Mouse (Mus musculus) embryonic facial prominence, embryonic 15.5 days (tissue): ENCODE measurements at regions not wholly inside any gene's neighbourhood (a gene's known extent, or its start where the extent isn't known, plus 50 kb on each side); places are given as distances from the start of the nearest gene placed in this dataset.

Experiments used
- ATAC-seq: fragments of 200-750 bp; cut with Nextera tagmentation; 2 replicates; pipeline ENCODE4 v1.8.0; 2017; ENCODE audit warnings: low read depth, moderate TSS enrichment; ENCODE audit not compliant: insufficient number of reproducible peaks, low FRiP score, low TSS enrichment
- H3K27ac ChIP-seq: fragments of 300-500 bp; sonication (generic); replicated peaks from 2 replicates; pipeline ENCODE4 v1.5.1; 2015; ENCODE audit warnings: mild to moderate bottlenecking, inconsistent platforms
- H3K27me3 ChIP-seq: fragments of 300-500 bp; sonication (generic); 2 replicates; pipeline ENCODE4 v1.6.1; 2015; ENCODE audit warnings: inconsistent platforms
- H3K36me3 ChIP-seq: fragments of 300-500 bp; sonication (generic); 2 replicates; pipeline ENCODE4 v1.6.1; 2015; ENCODE audit warnings: mild to moderate bottlenecking, inconsistent platforms
- H3K4me1 ChIP-seq: fragments of 300-500 bp; sonication (generic); 2 replicates; pipeline ENCODE4 v1.6.1; 2015; ENCODE audit warnings: inconsistent platforms
- H3K4me2 ChIP-seq: fragments of 300-500 bp; sonication (generic); replicated peaks from 2 replicates; pipeline ENCODE4 v1.6.1; 2015; ENCODE audit warnings: mild to moderate bottlenecking, inconsistent platforms
- H3K4me3 ChIP-seq: fragments of 300-500 bp; sonication (generic); replicated peaks from 2 replicates; pipeline ENCODE4 v1.5.1; 2015; ENCODE audit warnings: mild to moderate bottlenecking, inconsistent platforms
- H3K9ac ChIP-seq: fragments of 300-500 bp; sonication (generic); 2 replicates; pipeline ENCODE4 v1.6.1; 2015; ENCODE audit warnings: inconsistent platforms
- H3K9me3 ChIP-seq: fragments of 300-500 bp; sonication (generic); replicated peaks from 2 replicates; pipeline ENCODE4 v1.6.1; 2016; ENCODE audit warnings: inconsistent platforms
- WGBS: fragments of 180-500 bp; shearing (Covaris S2); methylation state at CpG from one replicate; pipeline ENCODE4 v1.1.7; 2015; 5-methylcytosine and 5-hydroxymethylcytosine counted together

DNA sequence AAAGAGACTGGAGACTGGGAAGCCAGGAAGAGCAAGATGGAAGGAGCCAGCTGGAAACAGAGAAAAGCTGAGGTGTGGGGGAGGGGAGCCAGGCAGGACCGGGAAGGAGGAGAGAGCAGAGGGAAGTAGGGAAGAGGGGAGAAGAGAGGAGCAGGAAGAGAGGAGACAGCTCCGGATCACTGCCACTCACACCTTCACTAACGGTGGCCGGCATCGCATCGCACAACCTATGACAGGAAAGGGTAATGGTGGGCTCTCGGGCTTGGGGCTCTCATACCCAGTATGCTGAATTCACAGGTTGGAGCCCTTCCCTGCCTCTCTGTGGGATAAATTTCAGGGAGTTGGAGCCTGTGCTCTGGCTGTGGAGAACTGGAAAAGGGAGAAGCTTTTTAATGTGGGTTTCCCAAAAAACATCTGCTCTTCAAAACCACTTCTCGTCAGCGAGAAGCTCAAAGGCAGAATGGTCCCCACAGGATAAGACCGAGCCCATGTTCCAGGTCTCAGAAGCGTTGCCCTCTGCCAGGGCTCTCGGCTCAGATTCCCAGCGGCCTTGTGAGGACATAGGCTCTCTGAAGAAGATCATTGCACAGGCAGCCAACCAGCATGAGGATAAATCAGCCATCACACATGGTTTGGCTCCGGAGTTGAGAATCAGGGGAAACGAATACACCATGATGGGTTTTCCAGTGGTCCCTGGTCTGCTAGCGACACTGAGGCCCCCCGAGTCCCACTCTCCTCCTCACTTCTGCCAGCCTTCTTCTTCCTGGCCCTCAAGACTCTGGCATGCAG lies 53.8 kb upstream of the Coro2b start:
- ATAC-seq: peak; percentile 79

DNA sequence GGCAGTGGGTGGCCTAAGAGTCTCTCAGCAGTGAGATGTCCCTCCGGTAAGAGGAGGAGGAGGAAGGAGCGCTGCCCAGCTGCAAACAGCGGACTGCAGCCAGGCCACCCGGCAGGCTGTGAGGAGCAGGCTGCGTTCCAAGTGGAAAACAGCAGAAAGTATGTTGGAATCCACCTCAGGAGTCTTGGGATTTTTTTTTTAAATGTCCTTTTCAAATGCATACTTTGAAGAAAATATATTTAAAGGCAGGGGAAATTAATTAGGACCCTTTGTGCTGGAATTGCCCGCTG lies 54.3 kb upstream of the Coro2b start:
- peak overlapping the region; percentile 73 for H3K27ac ChIP-seq
- WGBS: 38% methylated on average over 6 of the region's 6 CpGs

More for the DNA sequence above, 53.8 kb upstream of the Coro2b start:
- Histone ChIP-seq H3K27me3 (no peaks in the 10 kb centered on the region), H3K9ac (no peak overlapping the region), H3K27ac (peak overlapping the region; percentile 73), H3K4me2 (peak overlapping the region; percentile 23; the same call in 1 of the 2 replicates), H3K36me3 (no peaks in the 10 kb centered on the region), H3K4me1 (peaks cover 23% of the 10 kb centered on the region), H3K9me3 (no peaks in the 10 kb centered on the region), H3K4me3 (no peak overlapping the region)
- 50% methylated on average over 17 of the region's 17 CpGs for WGBS

DNA sequence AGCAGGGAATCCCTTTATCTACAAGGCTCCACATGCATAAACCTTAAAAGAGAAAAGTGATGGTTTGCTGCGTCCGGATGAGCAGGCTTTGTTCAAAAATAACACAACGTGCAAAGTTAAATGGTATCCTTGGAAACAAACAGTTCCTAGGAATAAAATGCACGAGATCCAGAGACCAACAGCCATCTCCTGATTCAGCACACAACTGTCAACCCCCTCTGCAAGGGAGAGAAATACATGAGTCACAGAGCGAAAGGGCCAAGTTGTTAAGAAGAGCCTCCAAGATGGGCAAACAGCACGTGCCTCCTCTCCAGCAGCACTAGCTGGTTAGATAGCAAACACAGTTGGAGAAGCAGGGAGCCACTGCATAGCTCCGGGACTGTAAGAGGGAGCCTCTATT lies 61.2 kb upstream of the Coro2b start:
- WGBS: 78% methylated on average over 7 of the region's 7 CpGs

More for the DNA sequence above, 54.3 kb upstream of the Coro2b start:
- Histone ChIP-seq H3K36me3 (no peaks in the 10 kb centered on the region), H3K27me3 (no peaks in the 10 kb centered on the region), H3K4me1 (peaks cover 23% of the 10 kb centered on the region), H3K9ac (no peak overlapping the region), H3K4me3 (no peak overlapping the region), H3K9me3 (no peaks in the 10 kb centered on the region), H3K4me2 (peak overlapping the region; percentile 23; the same call in 1 of the 2 replicates)
- no peak for ATAC-seq

DNA sequence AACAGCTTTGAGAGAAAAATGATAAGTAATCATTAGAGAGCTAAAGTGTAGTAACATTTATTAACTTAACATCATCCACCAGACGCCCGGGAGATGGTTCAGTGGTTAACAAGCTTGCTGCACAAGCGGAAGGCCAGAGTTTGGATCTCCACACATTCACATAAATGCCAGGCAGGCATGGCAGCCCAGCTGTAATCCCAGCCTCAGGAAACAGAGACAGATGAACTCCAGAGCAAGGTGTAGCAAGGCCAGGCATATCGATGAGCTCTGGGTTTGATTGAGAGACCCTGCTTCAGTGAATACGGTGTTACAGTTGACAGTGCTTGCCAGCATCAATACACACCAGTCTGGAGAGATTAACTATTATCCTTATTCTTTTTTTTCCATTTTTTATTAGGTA lies 62.1 kb upstream of the Coro2b start:
- Histone ChIP-seq H3K4me3 (no peak overlapping the region), H3K9ac (no peak overlapping the region), H3K4me1 (no peaks in the 10 kb centered on the region), H3K27me3 (no peaks in the 10 kb centered on the region), H3K36me3 (no peaks in the 10 kb centered on the region), H3K9me3 (no peaks in the 10 kb centered on the region), H3K27ac (no peak overlapping the region), H3K4me2 (no peak overlapping the region)
- no peak for ATAC-seq
- 92% methylated on average over 5 of the region's 5 CpGs for WGBS

More for the DNA sequence above, 61.2 kb upstream of the Coro2b start:
- Histone ChIP-seq H3K9me3 (no peaks in the 10 kb centered on the region), H3K27me3 (no peaks in the 10 kb centered on the region), H3K27ac (no peak overlapping the region), H3K4me1 (0 out of 2 replicates have a peak, but pooled peaks cover 3% of the 10 kb centered on the region), H3K9ac (no peak overlapping the region), H3K36me3 (no peaks in the 10 kb centered on the region), H3K4me3 (no peak overlapping the region), H3K4me2 (no peak overlapping the region)
- no peak for ATAC-seq

DNA sequence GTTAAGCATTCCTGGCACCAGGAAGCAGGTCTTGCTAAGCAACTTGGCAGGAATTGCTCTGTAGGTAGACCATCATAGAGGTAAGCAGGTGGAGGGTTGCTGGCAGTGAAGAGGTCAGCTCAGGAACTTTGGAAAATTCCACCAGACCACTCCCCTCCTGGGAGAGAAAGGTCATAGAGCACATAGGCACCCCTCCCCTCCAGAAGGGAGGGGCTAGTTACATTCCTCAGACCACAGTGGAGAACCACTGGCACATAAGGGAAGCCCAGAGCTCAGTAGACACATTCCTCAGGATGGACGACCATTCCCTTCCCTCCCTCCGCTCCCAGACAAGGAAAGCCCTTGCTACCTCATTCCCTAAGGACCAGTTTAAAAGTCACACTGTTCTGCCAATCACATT lies 67.1 kb upstream of the Itga11 start:
- H3K27ac ChIP-seq: no peak overlapping the region
- no peaks in the 10 kb centered on the region for H3K27me3 ChIP-seq
- peaks cover 34% of the 10 kb centered on the region for H3K4me1 ChIP-seq
- 0 out of 2 replicates have a peak, but pooled peaks cover 5% of the 10 kb centered on the region for H3K9me3 ChIP-seq
- H3K36me3 ChIP-seq: no peaks in the 10 kb centered on the region
- H3K4me2 ChIP-seq: no peak overlapping the region
- no peak overlapping the region for H3K4me3 ChIP-seq
- WGBS: 82% methylated on average over 2 of the region's 2 CpGs
- H3K9ac ChIP-seq: no peak overlapping the region
- ATAC-seq: no peak

DNA sequence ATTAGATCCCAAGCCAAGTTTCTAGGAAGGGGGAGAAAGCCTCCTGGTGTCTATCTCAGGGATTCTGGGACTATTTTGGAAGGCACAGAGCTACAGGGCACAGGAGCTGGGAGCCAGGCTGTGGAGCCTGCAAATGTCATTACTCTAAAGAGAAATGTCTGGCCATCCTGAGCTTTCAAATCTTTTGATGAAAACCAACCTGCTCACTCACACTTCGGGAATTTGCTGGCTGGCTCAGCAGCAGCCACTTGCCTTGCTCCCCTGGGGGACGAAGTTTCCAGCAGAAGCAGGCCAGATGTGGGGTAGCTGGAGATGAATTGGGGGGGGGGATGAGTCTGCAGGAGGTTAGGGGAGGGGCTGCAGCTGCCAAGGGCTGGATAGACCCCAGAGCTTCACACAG lies 66.2 kb upstream of the Itga11 start:
- H3K4me1 ChIP-seq: peaks cover 34% of the 10 kb centered on the region
- WGBS: 34% methylated on average over 2 of the region's 2 CpGs
- no peak overlapping the region for H3K4me2 ChIP-seq
- H3K36me3 ChIP-seq: no peaks in the 10 kb centered on the region
- H3K9me3 ChIP-seq: 0 out of 2 replicates have a peak, but pooled peaks cover 5% of the 10 kb centered on the region
- ATAC-seq: no peak
- no peak overlapping the region for H3K4me3 ChIP-seq
- H3K9ac ChIP-seq: no peak overlapping the region
- H3K27ac ChIP-seq: 0 out of 2 replicates have a peak overlapping the region, but pooled peaks have one; percentile 39
- no peaks in the 10 kb centered on the region for H3K27me3 ChIP-seq

DNA sequence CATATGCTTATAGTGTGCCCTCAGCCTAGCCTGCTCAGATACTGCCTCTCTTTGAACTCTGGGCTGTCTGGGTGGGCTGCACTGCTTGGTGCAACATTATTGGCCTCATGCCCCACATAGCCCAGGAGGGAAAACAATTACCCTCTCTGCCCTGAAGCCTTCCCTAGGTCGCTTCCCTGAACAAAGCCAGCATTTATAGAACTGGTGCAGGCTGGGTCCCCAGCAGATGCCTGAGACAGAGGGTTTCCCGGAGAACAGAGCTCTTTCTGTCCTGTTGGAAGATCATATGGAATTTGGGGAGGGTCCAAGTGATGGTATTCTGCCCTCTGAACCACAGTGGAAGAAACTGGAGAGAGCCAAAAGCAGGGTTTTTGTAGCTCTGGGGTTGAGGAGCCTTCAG lies 64.6 kb upstream of the Itga11 start:
- no peak overlapping the region for H3K4me2 ChIP-seq
- H3K9ac ChIP-seq: no peak overlapping the region
- H3K36me3 ChIP-seq: no peaks in the 10 kb centered on the region
- WGBS: 40% methylated on average over 2 of the region's 2 CpGs
- 0 out of 2 replicates have a peak, but pooled peaks have one; percentile 30 for ATAC-seq
- no peaks in the 10 kb centered on the region for H3K27me3 ChIP-seq
- H3K27ac ChIP-seq: peak overlapping the region; percentile 31
- H3K4me3 ChIP-seq: no peak overlapping the region
- H3K4me1 ChIP-seq: peaks cover 34% of the 10 kb centered on the region
- 0 out of 2 replicates have a peak, but pooled peaks cover 5% of the 10 kb centered on the region for H3K9me3 ChIP-seq

DNA sequence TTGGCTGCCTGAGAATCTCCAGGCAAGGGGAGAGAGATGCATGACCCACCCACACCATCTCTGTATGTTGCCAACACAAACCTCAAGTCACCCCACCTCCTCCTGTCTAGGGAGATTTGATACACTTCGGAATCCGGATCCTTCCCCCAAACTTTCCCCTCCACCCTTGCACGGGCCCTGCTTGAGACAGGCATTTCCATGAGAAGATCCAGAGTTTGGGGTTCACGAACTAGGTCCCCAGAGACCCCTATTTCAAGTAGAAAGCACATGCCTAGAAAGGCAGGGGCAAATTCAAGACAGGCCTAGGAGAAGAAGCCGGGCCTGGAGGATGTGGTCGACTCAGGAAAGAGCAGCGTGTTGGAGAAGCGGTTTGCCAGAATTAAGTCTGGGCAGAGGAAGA lies 63.8 kb upstream of the Itga11 start:
- Histone ChIP-seq H3K27me3 (no peaks in the 10 kb centered on the region), H3K9me3 (0 out of 2 replicates have a peak, but pooled peaks cover 5% of the 10 kb centered on the region), H3K9ac (no peak overlapping the region), H3K36me3 (no peaks in the 10 kb centered on the region), H3K27ac (peak overlapping the region; percentile 31), H3K4me2 (no peak overlapping the region), H3K4me1 (peaks cover 34% of the 10 kb centered on the region), H3K4me3 (no peak overlapping the region)
- 57% methylated on average over 8 of the region's 8 CpGs for WGBS
- no peak for ATAC-seq

DNA sequence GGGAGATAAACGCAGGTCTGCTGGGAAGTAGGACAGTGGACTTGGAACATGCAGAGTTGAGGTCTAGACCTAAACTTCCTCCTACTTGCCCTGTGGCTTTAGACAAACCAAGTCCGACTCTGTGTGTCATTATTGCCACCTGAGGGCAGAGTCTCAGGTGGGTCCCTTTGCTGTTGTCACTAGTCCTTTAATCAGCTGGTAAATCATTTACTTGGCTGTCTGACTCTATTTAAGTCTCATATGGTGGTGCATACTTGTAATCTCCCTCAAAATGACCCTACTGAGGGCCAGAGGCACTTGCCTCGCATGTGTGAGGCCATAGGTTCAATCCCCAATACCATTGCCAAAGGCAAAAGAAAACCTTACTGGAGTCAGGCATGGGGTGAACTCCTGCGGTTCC lies 62.7 kb upstream of the Itga11 start:
- Histone ChIP-seq H3K9ac (no peak overlapping the region), H3K4me2 (no peak overlapping the region), H3K27me3 (no peaks in the 10 kb centered on the region), H3K27ac (no peak overlapping the region), H3K4me3 (no peak overlapping the region), H3K4me1 (peaks cover 34% of the 10 kb centered on the region), H3K9me3 (0 out of 2 replicates have a peak, but pooled peaks cover 2% of the 10 kb centered on the region), H3K36me3 (no peaks in the 10 kb centered on the region)
- 71% methylated on average over 4 of the region's 4 CpGs for WGBS
- no peak for ATAC-seq

DNA sequence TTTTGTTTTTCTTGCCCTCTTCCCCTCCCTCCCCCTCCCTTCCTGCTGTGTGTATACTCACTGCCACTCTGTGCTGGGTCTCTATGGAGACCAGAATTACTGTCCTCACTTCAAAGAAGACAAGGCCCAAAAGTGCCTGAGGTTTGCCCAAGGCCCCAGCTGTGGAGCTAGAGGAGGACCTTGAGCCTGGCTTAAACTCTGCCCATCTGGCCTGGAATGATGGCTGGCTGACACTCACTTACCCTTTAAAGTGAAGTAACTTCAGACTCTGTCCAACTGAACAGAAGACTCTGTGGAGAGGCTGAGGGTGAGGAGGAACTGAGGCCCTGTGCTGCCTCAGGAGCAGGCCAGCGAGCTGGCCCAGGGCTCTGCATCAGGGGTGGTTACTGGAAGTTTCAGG lies 61.8 kb upstream of the Itga11 start:
- Histone ChIP-seq H3K9me3 (no peaks in the 10 kb centered on the region), H3K36me3 (no peaks in the 10 kb centered on the region), H3K4me1 (peaks cover 34% of the 10 kb centered on the region), H3K27ac (no peak overlapping the region), H3K4me3 (no peak overlapping the region), H3K9ac (no peak overlapping the region), H3K27me3 (no peaks in the 10 kb centered on the region), H3K4me2 (no peak overlapping the region)
- 71% methylated on average over 1 of the region's 1 CpGs for WGBS
- no peak for ATAC-seq

DNA sequence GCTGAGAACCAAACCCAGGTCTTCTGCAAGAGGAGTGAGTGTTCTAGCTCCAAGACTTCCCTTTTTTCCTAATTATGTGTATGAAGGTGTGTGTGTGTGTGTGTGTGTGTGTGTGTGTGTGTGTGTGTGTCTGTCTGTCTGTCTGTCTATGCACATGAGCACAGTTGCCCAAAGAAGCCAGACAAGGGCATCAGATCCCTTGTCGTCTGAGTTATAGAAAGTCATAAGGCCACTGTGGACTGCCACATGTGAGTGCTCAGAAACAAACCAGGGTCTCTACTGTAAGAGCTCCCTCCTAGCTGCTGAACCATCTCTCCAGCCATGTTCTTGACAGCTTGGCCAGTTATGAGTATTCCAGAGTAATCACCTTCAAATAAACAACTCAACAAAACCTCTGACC lies 58.6 kb upstream of the Itga11 start:
- H3K9me3 ChIP-seq: no peaks in the 10 kb centered on the region
- no peak overlapping the region for H3K27ac ChIP-seq
- H3K4me3 ChIP-seq: no peak overlapping the region
- peaks cover 6% of the 10 kb centered on the region for H3K4me1 ChIP-seq
- no peaks in the 10 kb centered on the region for H3K36me3 ChIP-seq
- ATAC-seq: no peak
- H3K9ac ChIP-seq: no peak overlapping the region
- 85% methylated on average over 1 of the region's 1 CpGs for WGBS
- H3K27me3 ChIP-seq: no peaks in the 10 kb centered on the region
- no peak overlapping the region for H3K4me2 ChIP-seq
